Mouse (Mus musculus): ENCODE data around the gene Klhdc2. TPM values are rescaled to one million over a fixed set of nuclear protein-coding genes. Genes with fewer than 3 reads are reported as not detected.

Klhdc2 gene
- polyA plus RNA-seq (2016; fragmentation: Nextera tagmentation; extraction: Ambion mirVana), result 205 and 213 TPM in 2 replicates

DNA sequence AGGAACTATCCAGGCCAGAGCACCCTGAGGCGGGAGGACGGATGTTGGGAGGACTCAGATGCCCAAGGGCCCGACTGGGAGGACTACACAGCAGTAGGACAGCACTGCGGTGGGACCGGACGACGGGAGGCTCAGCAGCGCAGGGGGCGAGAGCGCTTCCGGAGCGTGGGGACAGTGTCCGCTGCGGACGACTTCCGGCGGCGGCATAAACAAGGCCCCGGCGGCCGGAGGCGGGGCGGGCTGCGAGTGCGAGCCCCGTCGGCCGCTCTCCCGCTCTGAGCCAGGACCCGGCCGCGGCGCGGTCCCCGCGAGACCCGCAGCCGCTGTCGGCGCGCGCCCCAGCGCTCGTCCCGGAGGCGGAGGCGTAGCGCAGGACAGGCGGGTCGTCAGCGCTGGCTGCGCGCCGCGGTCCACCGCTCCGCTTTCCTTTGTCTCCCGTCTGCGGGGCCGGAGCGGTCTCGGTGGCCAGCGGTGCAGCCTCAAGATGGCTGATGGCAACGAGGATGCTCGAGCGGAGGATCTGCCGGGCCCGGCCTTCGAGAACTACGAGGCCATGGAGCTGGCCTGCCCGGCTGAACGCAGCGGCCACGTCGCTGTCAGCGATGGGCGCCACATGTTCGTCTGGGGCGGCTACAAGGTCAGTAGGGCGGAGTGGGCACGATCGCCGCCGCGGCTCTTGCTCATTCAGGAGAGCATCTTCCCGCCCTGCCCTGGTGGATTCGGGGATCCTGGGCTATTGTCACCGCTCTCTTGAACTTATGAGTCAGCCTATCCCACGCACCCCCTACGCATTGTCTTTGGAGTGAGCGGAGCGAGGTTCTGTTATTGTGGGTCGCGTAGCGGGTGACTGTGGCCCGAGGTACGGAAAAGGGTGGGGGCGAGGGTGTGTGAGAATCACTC, at the start of gene Klhdc2:
Gene Klhdc2 (plus strand): TSS at position 171 of the 900 bp plus-strand sequence.
- under 1% methylated on average over 98 of the region's 98 CpGs for WGBS
- Histone ChIP-seq H3K27ac (replicated peaks) (peak within 1 kb of the TSS; percentile 99), H3K4me3 (peak within 1 kb of the TSS; percentile 94), H3K4me1 (peaks cover 25% of the 10 kb centered on the region), H3K27me3 (replicated peaks; ENCODE audit: low read depth, poor library complexity, severe bottlenecking) (no peaks in the 10 kb centered on the region), H3K36me3 (replicated peaks) (peaks cover 36% of the 10 kb centered on the region), H3K9me3 (no peaks in the 10 kb centered on the region)
- peak; percentile 92 for DNase-seq (ENCODE audit: low spot score)

DNA sequence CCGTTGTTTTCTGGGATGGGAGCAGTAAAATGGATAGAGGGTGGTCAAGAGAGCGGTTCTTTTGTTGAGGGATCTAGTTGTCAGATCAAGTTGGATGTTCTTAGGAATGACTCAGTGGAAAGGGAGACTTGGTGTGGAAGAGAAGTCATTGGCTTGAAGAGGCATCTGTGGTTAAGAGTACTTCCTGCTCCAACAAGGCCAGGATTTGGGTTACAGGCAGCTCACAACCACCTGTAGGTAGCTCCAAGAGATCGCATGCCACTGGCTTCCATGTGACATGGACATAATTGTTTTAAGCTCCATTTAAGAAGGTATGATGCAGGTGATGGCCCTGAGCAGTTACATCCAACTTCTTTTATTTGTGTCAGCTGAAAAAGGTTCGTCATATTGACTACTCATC, 46.7 kb upstream of the Klhdc2 start:
- no peak for DNase-seq (ENCODE audit: low spot score)
- H3K4me1 ChIP-seq, result 0 out of 2 replicates have a peak, but pooled peaks cover 3% of the 10 kb centered on the region
- no peak overlapping the region for H3K4me3 ChIP-seq
- H3K9me3 ChIP-seq, result no peaks in the 10 kb centered on the region
- 88% methylated on average over 4 of the region's 4 CpGs for WGBS
- H3K36me3 ChIP-seq (replicated peaks), result no peaks in the 10 kb centered on the region
- no peaks in the 10 kb centered on the region for H3K27me3 ChIP-seq (replicated peaks; ENCODE audit: low read depth, poor library complexity, severe bottlenecking)
- H3K27ac ChIP-seq (replicated peaks), result no peak overlapping the region

DNA sequence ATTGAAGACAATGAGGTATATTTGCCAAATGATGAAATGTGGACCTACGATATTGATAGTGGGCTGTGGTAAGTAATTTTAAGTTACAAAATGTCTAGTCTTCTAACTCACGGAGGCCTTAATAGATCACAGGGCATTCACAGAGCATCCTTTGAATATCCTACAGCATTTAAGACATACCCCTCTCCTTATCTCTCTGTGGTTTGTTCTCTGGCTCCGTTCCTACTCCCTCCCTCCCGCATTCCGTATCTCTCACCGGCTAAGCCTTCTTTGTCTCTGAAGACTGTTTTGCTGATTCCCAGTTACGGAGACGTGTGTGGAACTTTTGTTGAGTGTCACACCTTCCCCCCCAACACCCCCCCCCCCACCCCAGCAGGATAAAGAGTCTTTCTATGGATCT, 45.7 kb upstream of the Klhdc2 start:
- WGBS, result 78% methylated on average over 8 of the region's 8 CpGs
- H3K27ac ChIP-seq (replicated peaks), result no peak overlapping the region
- H3K36me3 ChIP-seq (replicated peaks), result no peaks in the 10 kb centered on the region
- 0 out of 2 replicates have a peak, but pooled peaks cover 3% of the 10 kb centered on the region for H3K4me1 ChIP-seq
- no peaks in the 10 kb centered on the region for H3K9me3 ChIP-seq
- no peak overlapping the region for H3K4me3 ChIP-seq
- no peak for DNase-seq (ENCODE audit: low spot score)
- H3K27me3 ChIP-seq (replicated peaks; ENCODE audit: low read depth, poor library complexity, severe bottlenecking), result no peaks in the 10 kb centered on the region

DNA sequence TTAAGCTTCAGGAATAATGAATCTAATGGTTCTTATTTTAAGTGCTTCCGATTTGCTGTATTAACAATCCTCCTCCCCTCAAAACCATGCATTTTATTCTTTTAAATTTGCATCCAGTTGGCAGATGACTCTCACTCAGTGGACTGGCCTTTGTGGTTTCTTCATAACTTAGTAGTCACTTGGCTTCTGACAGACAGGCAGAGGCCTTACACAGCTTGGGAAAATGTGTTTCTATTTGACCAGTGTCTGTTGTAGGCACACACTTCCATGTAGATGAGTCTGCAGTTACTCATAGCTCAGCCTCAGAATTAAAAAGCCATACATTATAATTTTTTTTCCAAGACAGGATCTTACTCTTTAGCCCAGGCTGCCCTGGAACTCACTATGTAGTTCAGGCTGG, 42.7 kb upstream of the Klhdc2 start:
- 92% methylated on average over 1 of the region's 1 CpGs for WGBS
- Histone ChIP-seq H3K4me1 (0 out of 2 replicates have a peak, but pooled peaks cover 3% of the 10 kb centered on the region), H3K27me3 (replicated peaks; ENCODE audit: low read depth, poor library complexity, severe bottlenecking) (no peaks in the 10 kb centered on the region), H3K4me3 (no peak overlapping the region), H3K27ac (replicated peaks) (no peak overlapping the region), H3K36me3 (replicated peaks) (no peaks in the 10 kb centered on the region), H3K9me3 (no peaks in the 10 kb centered on the region)
- no peak for DNase-seq (ENCODE audit: low spot score)

DNA sequence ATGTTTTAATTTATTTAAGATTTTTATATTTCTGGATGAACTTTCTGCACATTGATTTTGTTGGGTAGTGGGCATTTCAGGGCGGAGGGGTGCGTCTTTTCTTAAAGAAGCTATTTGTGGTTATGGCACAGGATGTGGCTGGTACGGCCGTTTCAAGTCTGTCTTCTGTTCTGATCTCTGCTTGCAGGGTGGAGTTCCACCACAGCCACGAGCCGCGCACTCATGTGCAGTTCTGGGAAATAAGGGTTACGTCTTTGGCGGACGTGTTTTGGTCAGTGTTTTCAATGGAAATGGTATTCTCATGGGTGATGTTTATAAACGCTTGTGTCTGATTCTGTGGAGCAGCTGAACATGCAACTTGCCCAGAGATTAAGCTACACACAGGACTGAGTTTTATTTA, 38.6 kb upstream of the Klhdc2 start:
- Histone ChIP-seq H3K4me3 (no peak overlapping the region), H3K27me3 (replicated peaks; ENCODE audit: low read depth, poor library complexity, severe bottlenecking) (no peaks in the 10 kb centered on the region), H3K4me1 (0 out of 2 replicates have a peak, but pooled peaks cover 2% of the 10 kb centered on the region), H3K36me3 (replicated peaks) (no peaks in the 10 kb centered on the region), H3K27ac (replicated peaks) (no peak overlapping the region), H3K9me3 (no peaks in the 10 kb centered on the region)
- 88% methylated on average over 11 of the region's 11 CpGs for WGBS
- DNase-seq (ENCODE audit: low spot score), result no peak

DNA sequence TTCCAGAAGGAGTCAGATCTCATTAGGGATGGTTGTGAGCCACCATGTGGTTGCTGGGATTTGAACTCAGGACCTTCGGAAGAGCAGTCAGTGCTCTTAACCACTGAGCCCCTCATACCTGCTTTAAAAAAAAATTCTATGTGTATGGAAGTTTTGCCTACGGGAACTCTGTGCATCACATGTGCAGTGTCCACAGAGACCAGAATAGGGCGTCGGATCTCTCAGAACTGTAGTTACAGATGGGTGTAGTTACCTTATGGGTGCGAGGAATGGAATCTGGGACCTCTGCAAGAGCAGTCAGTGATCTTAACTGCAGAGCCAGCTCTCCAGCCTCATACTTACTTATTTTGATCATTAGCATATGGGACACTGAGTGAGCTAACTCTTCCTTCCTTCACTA, 34.2 kb upstream of the Klhdc2 start:
- no peaks in the 10 kb centered on the region for H3K9me3 ChIP-seq
- H3K4me1 ChIP-seq, result no peaks in the 10 kb centered on the region
- WGBS, result 93% methylated on average over 5 of the region's 5 CpGs
- H3K27ac ChIP-seq (replicated peaks), result no peak overlapping the region
- H3K36me3 ChIP-seq (replicated peaks), result no peaks in the 10 kb centered on the region
- no peak overlapping the region for H3K4me3 ChIP-seq
- no peaks in the 10 kb centered on the region for H3K27me3 ChIP-seq (replicated peaks; ENCODE audit: low read depth, poor library complexity, severe bottlenecking)
- no peak for DNase-seq (ENCODE audit: low spot score)

DNA sequence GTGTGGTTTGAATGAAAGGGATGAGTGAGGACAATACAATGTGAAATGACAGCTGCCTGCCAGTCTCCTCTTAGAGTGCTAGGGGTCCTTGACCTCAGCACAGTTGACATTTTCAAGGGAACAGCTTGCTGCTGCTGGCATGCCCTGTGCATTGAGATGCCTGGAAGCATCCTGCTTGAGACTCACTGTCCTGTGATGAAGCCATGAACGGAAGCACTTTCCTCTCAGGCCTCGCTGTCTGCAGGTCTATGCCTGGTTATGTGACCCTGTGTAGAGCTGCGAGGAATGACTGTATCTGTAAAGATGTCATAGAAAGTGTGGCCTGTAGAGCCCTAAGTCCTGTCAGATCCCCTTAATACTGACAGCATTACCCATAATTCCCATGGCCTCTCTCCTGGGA, 31.4 kb upstream of the Klhdc2 start:
- WGBS, result 83% methylated on average over 3 of the region's 3 CpGs

DNA sequence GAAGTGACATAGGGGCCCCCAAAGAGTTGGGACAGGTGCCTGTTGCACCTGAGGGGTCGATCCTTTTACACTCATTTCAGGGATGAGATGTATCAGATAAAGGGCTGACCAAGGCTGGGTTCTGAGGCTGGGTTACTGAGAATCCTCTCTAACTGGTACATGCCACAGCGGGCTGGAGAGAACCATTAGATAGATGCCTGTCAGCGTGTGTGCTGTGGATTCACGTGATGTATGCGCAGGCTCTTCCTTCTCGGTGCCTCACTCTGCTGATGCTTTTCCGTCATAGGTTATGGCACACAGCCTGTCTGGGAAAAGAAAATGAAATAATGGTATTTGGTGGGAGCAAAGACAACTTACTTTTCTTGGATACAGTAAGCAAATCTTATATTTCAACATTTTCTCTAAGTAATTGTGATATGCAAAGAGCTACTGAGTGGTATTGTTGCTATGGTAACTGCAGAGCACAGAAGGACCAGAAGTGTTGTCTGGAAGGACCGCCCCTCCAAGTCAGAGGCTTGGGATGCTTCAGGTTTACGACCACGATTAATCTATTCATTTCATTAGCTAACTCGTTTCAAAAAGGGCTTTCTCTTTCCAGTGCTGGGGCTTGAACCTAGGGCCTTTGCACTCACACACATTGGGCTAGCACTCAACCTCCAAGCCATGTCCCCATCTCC, 28.4 kb upstream of the Klhdc2 start:
- no peaks in the 10 kb centered on the region for H3K36me3 ChIP-seq (replicated peaks)
- WGBS, result 79% methylated on average over 11 of the region's 11 CpGs
- H3K27ac ChIP-seq (replicated peaks), result no peak overlapping the region
- DNase-seq (ENCODE audit: low spot score), result no peak
- H3K4me3 ChIP-seq, result no peak overlapping the region
- H3K4me1 ChIP-seq, result no peaks in the 10 kb centered on the region
- H3K27me3 ChIP-seq (replicated peaks; ENCODE audit: low read depth, poor library complexity, severe bottlenecking), result no peaks in the 10 kb centered on the region
- no peaks in the 10 kb centered on the region for H3K9me3 ChIP-seq

More for the DNA sequence above, 31.4 kb upstream of the Klhdc2 start:
- Histone ChIP-seq H3K36me3 (replicated peaks) (no peaks in the 10 kb centered on the region), H3K4me3 (no peak overlapping the region), H3K27me3 (replicated peaks; ENCODE audit: low read depth, poor library complexity, severe bottlenecking) (no peaks in the 10 kb centered on the region), H3K4me1 (no peaks in the 10 kb centered on the region), H3K27ac (replicated peaks) (no peak overlapping the region), H3K9me3 (no peaks in the 10 kb centered on the region)
- DNase-seq (ENCODE audit: low spot score), result no peak

DNA sequence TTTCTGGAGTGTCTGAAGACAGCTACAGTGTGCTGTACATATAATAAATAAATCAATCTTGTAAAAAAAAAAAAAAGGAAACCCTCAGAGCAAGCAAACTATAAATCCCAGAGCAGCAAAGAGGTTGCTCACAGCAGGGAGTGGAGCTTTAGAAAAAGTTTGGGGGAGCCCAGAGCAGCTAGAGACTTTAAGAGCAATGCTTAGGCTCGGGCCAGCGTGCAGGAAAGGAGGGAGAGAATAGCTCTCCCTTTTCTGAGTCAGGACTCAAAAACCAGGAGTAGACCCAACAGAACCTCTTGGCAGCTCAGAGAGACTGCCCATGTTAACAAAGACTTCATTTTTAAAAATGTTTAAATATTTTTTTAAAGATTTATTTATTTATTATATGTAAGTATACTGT, 27.5 kb upstream of the Klhdc2 start:
- Histone ChIP-seq H3K36me3 (replicated peaks) (no peaks in the 10 kb centered on the region), H3K9me3 (no peaks in the 10 kb centered on the region), H3K27ac (replicated peaks) (no peak overlapping the region), H3K4me3 (no peak overlapping the region), H3K27me3 (replicated peaks; ENCODE audit: low read depth, poor library complexity, severe bottlenecking) (no peaks in the 10 kb centered on the region), H3K4me1 (no peaks in the 10 kb centered on the region)
- DNase-seq (ENCODE audit: low spot score), result no peak
- 77% methylated on average over 2 of the region's 2 CpGs for WGBS

DNA sequence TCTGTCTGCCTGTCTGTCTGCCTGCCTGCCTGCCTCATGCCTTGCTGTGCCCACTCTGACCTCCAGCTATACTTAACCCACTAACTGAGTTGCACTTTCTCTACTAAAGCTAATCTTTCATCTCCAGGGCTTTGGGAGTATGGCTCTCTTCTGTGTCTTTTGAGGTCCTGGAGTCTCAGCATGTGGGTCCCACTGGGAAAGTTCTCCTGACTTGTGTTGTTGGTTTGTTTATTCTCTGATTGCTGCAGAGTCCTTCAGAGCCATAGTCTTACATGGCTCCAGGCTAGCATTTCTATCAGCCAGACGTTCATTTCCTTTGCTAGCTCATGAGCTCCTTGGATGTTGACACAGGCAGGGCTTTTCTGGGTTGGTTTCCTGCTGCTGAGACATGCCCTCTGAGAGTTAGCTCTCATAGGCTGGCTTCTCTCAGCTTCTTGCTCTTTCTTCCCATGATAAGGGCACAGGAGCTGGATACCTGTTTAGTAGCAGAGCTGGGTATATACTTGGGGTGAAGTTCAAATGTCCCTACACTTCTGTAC, 16.5 kb upstream of the Klhdc2 start:
- 18% methylated on average over 1 of the region's 1 CpGs for WGBS
- Histone ChIP-seq H3K27ac (replicated peaks) (no peak overlapping the region), H3K27me3 (replicated peaks; ENCODE audit: low read depth, poor library complexity, severe bottlenecking) (no peaks in the 10 kb centered on the region), H3K4me3 (no peak overlapping the region), H3K36me3 (replicated peaks) (no peaks in the 10 kb centered on the region), H3K4me1 (no peaks in the 10 kb centered on the region), H3K9me3 (no peaks in the 10 kb centered on the region)
- no peak for DNase-seq (ENCODE audit: low spot score)

DNA sequence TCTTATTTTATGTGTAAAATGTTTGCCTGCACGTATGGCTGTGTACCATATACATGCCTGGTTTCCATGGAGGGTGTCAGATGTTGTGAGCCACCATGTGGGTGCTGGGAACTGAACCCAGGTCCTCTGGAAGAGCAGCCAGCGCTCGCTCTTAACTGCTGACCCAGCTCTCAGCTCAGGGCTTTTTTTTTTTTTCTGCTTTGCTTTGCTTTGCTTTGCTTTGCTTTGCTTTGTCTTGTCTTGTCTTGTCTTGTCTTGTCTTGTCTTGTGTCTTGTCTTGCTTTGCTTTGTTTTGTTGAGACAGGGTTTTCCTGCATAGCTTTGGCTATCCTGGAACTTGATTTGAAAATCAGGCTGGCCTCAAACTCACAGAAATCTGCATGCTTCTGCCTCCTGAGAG, 15.6 kb upstream of the Klhdc2 start:
- Histone ChIP-seq H3K27me3 (replicated peaks; ENCODE audit: low read depth, poor library complexity, severe bottlenecking) (no peaks in the 10 kb centered on the region), H3K9me3 (no peaks in the 10 kb centered on the region), H3K4me3 (no peak overlapping the region), H3K4me1 (no peaks in the 10 kb centered on the region), H3K36me3 (replicated peaks) (no peaks in the 10 kb centered on the region), H3K27ac (replicated peaks) (no peak overlapping the region)
- WGBS, result 91% methylated on average over 3 of the region's 3 CpGs
- no peak for DNase-seq (ENCODE audit: low spot score)

DNA sequence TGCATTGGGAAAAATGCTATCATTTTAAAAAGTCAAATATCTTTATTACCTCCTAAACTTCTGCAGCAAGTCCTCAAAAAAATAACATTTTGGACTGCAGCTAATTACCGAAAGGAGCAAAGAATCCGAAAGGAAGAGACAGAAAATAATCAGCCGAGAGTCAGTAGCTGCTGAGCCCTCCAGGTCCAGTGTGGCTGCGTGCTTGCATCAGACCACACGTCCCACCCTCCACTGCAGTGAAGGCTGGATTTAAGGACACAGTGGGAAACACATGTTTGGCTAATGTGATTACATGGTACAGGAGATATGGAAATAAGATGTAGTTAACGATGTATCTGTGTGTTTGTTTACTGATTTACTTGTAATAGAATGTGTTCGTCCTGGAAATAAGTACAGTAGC, 13.3 kb upstream of the Klhdc2 start:
- Histone ChIP-seq H3K36me3 (replicated peaks) (no peaks in the 10 kb centered on the region), H3K9me3 (no peaks in the 10 kb centered on the region), H3K4me3 (no peak overlapping the region), H3K4me1 (no peaks in the 10 kb centered on the region), H3K27ac (replicated peaks) (no peak overlapping the region), H3K27me3 (replicated peaks; ENCODE audit: low read depth, poor library complexity, severe bottlenecking) (no peaks in the 10 kb centered on the region)
- 86% methylated on average over 7 of the region's 7 CpGs for WGBS
- DNase-seq (ENCODE audit: low spot score), result no peak
